Comparison of ENCODE assay signal across 9 mouse cellular contexts in the genomic region with DNA sequence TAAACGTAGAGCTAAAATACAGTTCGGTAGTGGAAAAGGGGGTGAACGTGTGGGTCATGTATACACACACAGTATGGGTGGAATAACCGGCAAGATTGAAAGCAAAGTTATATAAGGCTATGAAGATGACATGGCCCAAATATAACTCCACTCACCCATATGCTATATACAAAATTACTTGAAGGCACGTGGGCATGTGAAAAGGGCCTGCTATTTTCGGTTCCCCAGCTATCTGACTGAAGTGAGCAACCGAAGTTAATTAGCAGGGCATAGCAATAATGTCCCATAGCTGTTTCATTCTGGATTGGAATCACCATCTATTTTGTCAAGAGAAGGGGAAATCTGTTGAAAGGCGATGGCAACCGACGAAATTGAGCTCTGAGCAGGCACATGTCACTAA. TPM values are rescaled to one million over a fixed set of nuclear protein-coding genes. Genes with fewer than 3 reads are reported as not detected.
A peak's percentile ranks its signal among the peaks of the same experiment; 100 is the strongest.
DNase-seq lines count a peak whose midpoint lies in the region; ATAC-seq and TF ChIP-seq lines count a peak whose summit lies in the region.
"Had no signal": no experiment of that assay in that cellular context is flagged by ENCODE, and none has a peak within 500 bp of the region (broad histone marks: within the 10 kb centered on the region; RNA-seq: fewer than 3 reads in every experiment).

No protein-coding gene starts in this region.

- peak overlapping the region; percentile 62 for H3K4me3 ChIP-seq in hindbrain, embryonic 10.5 days
- H3K4me3 ChIP-seq in hindbrain, postnatal 0 days (ENCODE audit: low read length): no peak overlapping the region
- peak overlapping the region; percentile 55 for H3K4me3 ChIP-seq in embryonic facial prominence, embryonic 11.5 days (ENCODE audit: low read depth, low read length)
- H3K4me3 ChIP-seq in limb, embryonic 12.5 days (replicated peaks): peak overlapping the region; percentile 68

- peaks cover 5% of the 10 kb centered on the region; the same call in 1 of the 2 replicates for H3K9me3 ChIP-seq in hindbrain, embryonic 10.5 days
- no peaks in the 10 kb centered on the region for H3K9me3 ChIP-seq in hindbrain, postnatal 0 days (ENCODE audit: low read length)
- H3K9me3 ChIP-seq in embryonic facial prominence, embryonic 11.5 days (replicated peaks; ENCODE audit: control insufficient read depth, low read length): no peaks in the 10 kb centered on the region
- no peaks in the 10 kb centered on the region; the same call in none of the 2 replicates for H3K9me3 ChIP-seq in limb, embryonic 12.5 days
- H3K9me3 ChIP-seq: liver, embryonic 15.5 days had no signal

- 38% methylated on average over 10 of the region's 10 CpGs for WGBS in hindbrain, embryonic 10.5 days
- WGBS in hindbrain, postnatal 0 days: 58% methylated on average over 10 of the region's 10 CpGs
- WGBS in embryonic facial prominence, embryonic 11.5 days: 24% methylated on average over 10 of the region's 10 CpGs
- 16% methylated on average over 10 of the region's 10 CpGs for WGBS in limb, embryonic 12.5 days

- H3K4me1 ChIP-seq in hindbrain, embryonic 10.5 days (replicated peaks): peaks cover 21% of the 10 kb centered on the region
- H3K4me1 ChIP-seq in hindbrain, postnatal 0 days (ENCODE audit: insufficient read depth, low read length): no peaks in the 10 kb centered on the region
- no peaks in the 10 kb centered on the region for H3K4me1 ChIP-seq in embryonic facial prominence, embryonic 11.5 days (ENCODE audit: control insufficient read depth, insufficient read depth, low read length)
- H3K4me1 ChIP-seq in limb, embryonic 12.5 days (replicated peaks): peaks cover 13% of the 10 kb centered on the region

- ATAC-seq in hindbrain, postnatal 0 days: no peak
- no peak for ATAC-seq in embryonic facial prominence, embryonic 11.5 days (replicated peaks; ENCODE audit: insufficient number of reproducible peaks, low FRiP score, low TSS enrichment, low read depth)
- ATAC-seq in limb, embryonic 12.5 days (ENCODE audit: insufficient number of reproducible peaks, insufficient read depth, low FRiP score, low TSS enrichment, low read depth): no peak

- no peak for DNase-seq in hindbrain, embryonic 10.5 days (ENCODE audit: low spot score)
- DNase-seq in hindbrain, postnatal 0 days (ENCODE audit: low spot score): no peak
- DNase-seq in brain, adult 2 months (ENCODE audit: low read depth, low spot score): peak; percentile 28
- DNase-seq in embryonic facial prominence, embryonic 11.5 days (ENCODE audit: low spot score): no peak
- DNase-seq in cerebellum, adult 18-20 months: no peak
- DNase-seq in testis, postnatal 10 days (ENCODE audit: low spot score): no peak
- DNase-seq in retina, postnatal 1 day: no peak

- peaks cover 6% of the 10 kb centered on the region; the same call in 1 of the 2 replicates for H3K36me3 ChIP-seq in hindbrain, embryonic 10.5 days
- no peaks in the 10 kb centered on the region for H3K36me3 ChIP-seq in hindbrain, postnatal 0 days (ENCODE audit: insufficient read depth, low read length)
- no peaks in the 10 kb centered on the region for H3K36me3 ChIP-seq in embryonic facial prominence, embryonic 11.5 days (replicated peaks; ENCODE audit: control insufficient read depth, insufficient read depth, low read depth, low read length)
- 0 out of 2 replicates have a peak, but pooled peaks cover 10% of the 10 kb centered on the region for H3K36me3 ChIP-seq in limb, embryonic 12.5 days
- H3K36me3 ChIP-seq: liver, embryonic 15.5 days had no signal

- no peak overlapping the region for H3K4me2 ChIP-seq in hindbrain, postnatal 0 days (ENCODE audit: low read depth, low read length)
- peak overlapping the region; percentile 2; the same call in 1 of the 2 replicates for H3K4me2 ChIP-seq in embryonic facial prominence, embryonic 11.5 days (ENCODE audit: low read depth, low read length)
- H3K4me2 ChIP-seq in limb, embryonic 12.5 days: peak overlapping the region; percentile 96

- no peak overlapping the region for H3K27ac ChIP-seq in hindbrain, embryonic 10.5 days
- no peak overlapping the region for H3K27ac ChIP-seq in hindbrain, postnatal 0 days
- no peak overlapping the region for H3K27ac ChIP-seq in embryonic facial prominence, embryonic 11.5 days (replicated peaks; ENCODE audit: low read depth, low read length)
- H3K27ac ChIP-seq in limb, embryonic 12.5 days: 0 out of 2 replicates have a peak overlapping the region, but pooled peaks have one; percentile 88
- H3K27ac ChIP-seq: liver, embryonic 15.5 days had no signal

- no peak overlapping the region for H3K9ac ChIP-seq in hindbrain, postnatal 0 days (replicated peaks; ENCODE audit: low read length)
- H3K9ac ChIP-seq in embryonic facial prominence, embryonic 11.5 days (replicated peaks; ENCODE audit: low read length): no peak overlapping the region; the same call in 1 of the 2 replicates
- peak overlapping the region; percentile 81 for H3K9ac ChIP-seq in limb, embryonic 12.5 days (replicated peaks)
- H3K9ac ChIP-seq: liver, embryonic 15.5 days had no signal

- H3K27me3 ChIP-seq in hindbrain, embryonic 10.5 days (ENCODE audit: insufficient read depth, poor library complexity, severe bottlenecking): peaks cover 28% of the 10 kb centered on the region
- H3K27me3 ChIP-seq in hindbrain, postnatal 0 days (ENCODE audit: insufficient read depth, low read length): 0 out of 2 replicates have a peak, but pooled peaks cover 5% of the 10 kb centered on the region
- H3K27me3 ChIP-seq in embryonic facial prominence, embryonic 11.5 days (ENCODE audit: control insufficient read depth, insufficient read depth, low read length): no peaks in the 10 kb centered on the region
- H3K27me3 ChIP-seq in limb, embryonic 12.5 days: 0 out of 2 replicates have a peak, but pooled peaks cover 4% of the 10 kb centered on the region

- TF ChIP-seq CTCF in hindbrain, postnatal 0 days (IDR thresholded peaks at IDR 0.05; ENCODE audit: low read depth): no peak

RNA-seq across cellular contexts. Expression of gene Frzb, which starts 1.9 kb away (rescaled TPM):
- 30.2 and 32.7 TPM in 2 replicates for polyA plus RNA-seq in hindbrain, embryonic 10.5 days (2016; fragmentation: Nextera tagmentation; extraction: Ambion mirVana)
- total RNA-seq in hindbrain, postnatal 0 days (2014; rRNA removed): 9.5 and 10.6 TPM in 2 replicates
- polyA plus RNA-seq in hindbrain, postnatal 0 days (2015; fragmentation: Nextera tagmentation; extraction: Ambion mirVana): 9.3 and 9.9 TPM in 2 replicates
- polyA plus RNA-seq in embryonic facial prominence, embryonic 11.5 days (2014; fragmentation: Nextera tagmentation; extraction: Ambion mirVana): 73.6 and 78.6 TPM in 2 replicates
- 54.7 and 56.2 TPM in 2 replicates for polyA plus RNA-seq in limb, embryonic 12.5 days (2016; fragmentation: Nextera tagmentation; extraction: Ambion mirVana)
